Mouse (Mus musculus): ENCODE results near the gene Ptprm. TPM values are rescaled to one million over a fixed set of nuclear protein-coding genes. Genes with fewer than 3 reads are reported as not detected.

Gene Ptprm
- polyA plus RNA-seq, 1 experiment from 2014 or later: 5.7 TPM

GRCm38 (mm10) chr17:67343006-67343405 is 11.3 kb downstream of the Ptprm start:
- 90% methylated on average over 6 of the region's 6 CpGs for WGBS
- Histone ChIP-seq H3K4me2 (no peak overlapping the region), H3K4me3 (no peak overlapping the region)

DNA sequence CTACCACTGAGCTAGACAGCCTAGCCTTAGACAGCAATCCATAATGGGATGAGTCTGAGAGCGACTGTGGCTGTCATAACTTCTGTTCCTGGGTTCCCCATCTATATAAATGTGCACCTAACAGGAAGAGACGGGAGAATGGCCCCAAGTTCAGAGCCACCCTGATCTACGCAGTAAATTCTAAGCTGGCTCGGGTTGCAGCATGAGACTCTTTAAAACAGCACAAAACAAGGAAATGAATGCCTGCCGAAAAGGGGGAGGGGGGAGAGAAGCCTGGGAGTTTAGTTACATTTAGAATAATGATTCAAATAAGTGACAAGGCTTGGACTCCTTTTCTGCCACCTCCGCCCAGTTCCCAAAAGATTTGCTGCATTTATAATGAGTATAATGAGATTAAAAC is 13.9 kb downstream of the Ptprm start:
- H3K27me3 ChIP-seq: no peaks in the 10 kb centered on the region
- 68% methylated on average over 6 of the region's 6 CpGs for WGBS
- ATAC-seq: no peak
- no peaks in the 10 kb centered on the region for H3K36me3 ChIP-seq (ENCODE audit: poor library complexity, severe bottlenecking)
- no peak overlapping the region for H3K27ac ChIP-seq
- H3K9me3 ChIP-seq (replicated peaks): no peaks in the 10 kb centered on the region
- H3K4me2 ChIP-seq: no peak overlapping the region
- no peak overlapping the region for H3K4me3 ChIP-seq
- no peak overlapping the region for H3K9ac ChIP-seq
- H3K4me1 ChIP-seq: no peaks in the 10 kb centered on the region

More at GRCm38 (mm10) chr17:67343006-67343405, 11.3 kb downstream of the Ptprm start:
- Histone ChIP-seq H3K9me3 (replicated peaks) (no peaks in the 10 kb centered on the region), H3K27ac (no peak overlapping the region), H3K27me3 (no peaks in the 10 kb centered on the region), H3K9ac (no peak overlapping the region), H3K4me1 (no peaks in the 10 kb centered on the region), H3K36me3 (ENCODE audit: poor library complexity, severe bottlenecking) (no peaks in the 10 kb centered on the region)
- ATAC-seq: no peak

- Histone ChIP-seq H3K27ac (no peak overlapping the region), H3K9me3 (replicated peaks) (no peaks in the 10 kb centered on the region), H3K27me3 (no peaks in the 10 kb centered on the region), H3K36me3 (ENCODE audit: poor library complexity, severe bottlenecking) (no peaks in the 10 kb centered on the region), H3K4me2 (no peak overlapping the region), H3K4me1 (no peaks in the 10 kb centered on the region), H3K4me3 (no peak overlapping the region), H3K9ac (no peak overlapping the region)
- no peak for ATAC-seq
- 90% methylated on average over 5 of the region's 5 CpGs for WGBS
Measured at GRCm38 (mm10) chr17:67339569-67339968, 14.7 kb downstream of the Ptprm start.

- H3K4me3 ChIP-seq: no peak overlapping the region
- no peaks in the 10 kb centered on the region for H3K36me3 ChIP-seq (ENCODE audit: poor library complexity, severe bottlenecking)
- H3K4me2 ChIP-seq: no peak overlapping the region
- no peaks in the 10 kb centered on the region for H3K27me3 ChIP-seq
- no peak overlapping the region for H3K9ac ChIP-seq
- H3K27ac ChIP-seq: no peak overlapping the region
- WGBS: 89% methylated on average over 3 of the region's 3 CpGs
- no peaks in the 10 kb centered on the region for H3K4me1 ChIP-seq
- no peak for ATAC-seq
- no peaks in the 10 kb centered on the region for H3K9me3 ChIP-seq (replicated peaks)
Measured at GRCm38 (mm10) chr17:67334310-67334709, 19.9 kb downstream of the Ptprm start.

- 82% methylated on average over 4 of the region's 4 CpGs for WGBS
- no peak overlapping the region for H3K4me3 ChIP-seq
- H3K4me1 ChIP-seq: peaks cover 1% of the 10 kb centered on the region
- no peak overlapping the region for H3K27ac ChIP-seq
- no peak overlapping the region for H3K9ac ChIP-seq
- no peaks in the 10 kb centered on the region for H3K9me3 ChIP-seq (replicated peaks)
- no peak for ATAC-seq
- no peak overlapping the region for H3K4me2 ChIP-seq
- H3K36me3 ChIP-seq (ENCODE audit: poor library complexity, severe bottlenecking): no peaks in the 10 kb centered on the region
- H3K27me3 ChIP-seq: 0 out of 2 replicates have a peak, but pooled peaks cover 2% of the 10 kb centered on the region
Measured at GRCm38 (mm10) chr17:67329435-67329834, 24.8 kb downstream of the Ptprm start.

DNA sequence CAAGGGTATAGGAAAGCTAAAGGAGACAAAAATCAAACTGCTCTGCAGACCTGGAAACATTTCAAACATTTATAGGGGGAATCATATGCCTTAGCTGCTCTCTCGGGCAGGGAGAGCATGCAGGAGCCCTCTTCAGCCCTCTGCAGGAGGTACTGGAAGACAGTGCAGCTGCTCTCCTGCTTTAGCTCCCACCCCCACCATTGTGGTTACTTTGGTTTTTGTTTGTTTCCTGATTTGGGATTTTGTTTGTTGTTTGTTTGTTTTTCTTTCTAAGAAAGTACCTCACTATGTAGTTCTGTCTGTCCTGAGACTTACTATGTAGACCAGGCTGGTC is 29.8 kb downstream of the Ptprm start:
- Histone ChIP-seq H3K9ac (no peak overlapping the region), H3K9me3 (replicated peaks) (no peaks in the 10 kb centered on the region), H3K27me3 (0 out of 2 replicates have a peak, but pooled peaks cover 2% of the 10 kb centered on the region), H3K4me3 (no peak overlapping the region), H3K4me2 (no peak overlapping the region; the same call in 1 of the 2 replicates), H3K27ac (0 out of 2 replicates have a peak overlapping the region, but pooled peaks have one; percentile 19), H3K36me3 (ENCODE audit: poor library complexity, severe bottlenecking) (no peaks in the 10 kb centered on the region), H3K4me1 (peaks cover 18% of the 10 kb centered on the region)
- peak; percentile 42; the same call in 1 of the 2 replicates for ATAC-seq
- 21% methylated on average over 1 of the region's 1 CpGs for WGBS

DNA sequence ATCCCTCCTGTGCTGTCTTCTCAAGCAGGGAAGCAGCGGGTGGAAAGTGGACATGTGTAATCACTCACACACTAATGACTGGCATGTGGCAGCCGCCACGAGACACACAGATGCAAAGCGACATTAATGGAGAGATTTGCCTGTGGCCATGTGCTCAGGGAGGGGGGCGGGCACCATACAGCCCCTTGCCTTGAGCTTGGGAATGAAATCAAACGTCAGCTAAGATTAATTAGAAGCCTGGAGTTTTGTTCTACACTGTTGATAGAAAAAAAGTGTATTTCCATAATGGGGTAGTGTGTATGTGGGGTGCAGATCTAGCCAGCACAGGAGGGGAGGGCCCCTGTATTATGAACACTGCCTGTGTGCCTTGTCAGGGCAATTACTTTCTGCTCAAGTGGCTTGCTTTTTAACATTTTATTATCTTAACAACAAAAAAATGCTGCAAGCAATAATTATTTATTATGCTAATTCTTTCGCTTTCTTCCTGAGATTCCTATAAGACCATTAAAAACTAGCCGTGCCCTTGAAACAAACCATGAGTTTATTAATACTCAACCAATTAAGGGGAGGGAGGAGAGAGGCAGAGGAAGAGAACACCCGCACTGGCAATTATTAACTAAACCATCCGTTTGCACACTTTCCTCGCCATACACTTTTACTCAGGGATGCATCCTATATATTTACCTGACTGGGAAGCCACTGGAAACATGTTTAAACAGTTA is 30.3 kb downstream of the Ptprm start:
- H3K4me3 ChIP-seq: no peak overlapping the region
- H3K27ac ChIP-seq: 0 out of 2 replicates have a peak overlapping the region, but pooled peaks have one; percentile 19
- H3K36me3 ChIP-seq (ENCODE audit: poor library complexity, severe bottlenecking): no peaks in the 10 kb centered on the region
- 0 out of 2 replicates have a peak, but pooled peaks cover 2% of the 10 kb centered on the region for H3K27me3 ChIP-seq
- no peaks in the 10 kb centered on the region for H3K9me3 ChIP-seq (replicated peaks)
- 14% methylated on average over 11 of the region's 11 CpGs for WGBS
- peak overlapping the region; percentile 19 for H3K4me2 ChIP-seq
- peak; percentile 91 for ATAC-seq
- H3K4me1 ChIP-seq: peaks cover 18% of the 10 kb centered on the region
- H3K9ac ChIP-seq: no peak overlapping the region

GRCm38 (mm10) chr17:67314491-67315205 is 39.6 kb downstream of the Ptprm start:
- WGBS: 70% methylated on average over 4 of the region's 4 CpGs
- H3K9me3 ChIP-seq (replicated peaks): no peaks in the 10 kb centered on the region
- ATAC-seq: no peak

DNA sequence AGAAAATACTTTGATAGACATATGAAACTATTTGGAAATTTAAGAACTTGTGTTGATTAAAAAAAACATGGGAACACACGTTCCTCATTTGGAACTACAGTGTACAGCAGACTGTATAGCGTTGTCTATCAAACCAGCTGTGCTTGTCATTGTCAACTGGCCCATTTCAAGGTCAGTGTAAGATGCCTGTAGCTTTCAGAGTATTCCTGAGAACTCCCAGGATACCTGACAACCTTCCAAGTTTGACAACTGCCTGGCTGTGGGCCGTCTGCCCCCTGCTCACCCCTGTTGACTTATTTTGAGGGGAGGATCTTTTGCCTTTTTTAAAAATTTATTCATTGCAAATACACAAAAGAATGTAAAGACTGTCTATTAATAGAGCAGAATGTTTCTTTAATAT is 45.8 kb downstream of the Ptprm start:
- no peak overlapping the region for H3K4me3 ChIP-seq
- no peaks in the 10 kb centered on the region for H3K9me3 ChIP-seq (replicated peaks)
- no peak overlapping the region for H3K9ac ChIP-seq
- peaks cover 4% of the 10 kb centered on the region; the same call in 1 of the 2 replicates for H3K4me1 ChIP-seq
- ATAC-seq: no peak
- H3K27me3 ChIP-seq: 0 out of 2 replicates have a peak, but pooled peaks cover 6% of the 10 kb centered on the region
- H3K36me3 ChIP-seq (ENCODE audit: poor library complexity, severe bottlenecking): no peaks in the 10 kb centered on the region
- WGBS: 89% methylated on average over 3 of the region's 3 CpGs
- no peak overlapping the region for H3K27ac ChIP-seq
- no peak overlapping the region for H3K4me2 ChIP-seq

More at GRCm38 (mm10) chr17:67314491-67315205, 39.6 kb downstream of the Ptprm start:
- H3K27me3 ChIP-seq: no peaks in the 10 kb centered on the region
- no peaks in the 10 kb centered on the region for H3K4me1 ChIP-seq
- H3K4me3 ChIP-seq: no peak overlapping the region
- H3K9ac ChIP-seq: no peak overlapping the region
- H3K4me2 ChIP-seq: no peak overlapping the region
- H3K36me3 ChIP-seq (ENCODE audit: poor library complexity, severe bottlenecking): no peaks in the 10 kb centered on the region
- H3K27ac ChIP-seq: no peak overlapping the region

DNA sequence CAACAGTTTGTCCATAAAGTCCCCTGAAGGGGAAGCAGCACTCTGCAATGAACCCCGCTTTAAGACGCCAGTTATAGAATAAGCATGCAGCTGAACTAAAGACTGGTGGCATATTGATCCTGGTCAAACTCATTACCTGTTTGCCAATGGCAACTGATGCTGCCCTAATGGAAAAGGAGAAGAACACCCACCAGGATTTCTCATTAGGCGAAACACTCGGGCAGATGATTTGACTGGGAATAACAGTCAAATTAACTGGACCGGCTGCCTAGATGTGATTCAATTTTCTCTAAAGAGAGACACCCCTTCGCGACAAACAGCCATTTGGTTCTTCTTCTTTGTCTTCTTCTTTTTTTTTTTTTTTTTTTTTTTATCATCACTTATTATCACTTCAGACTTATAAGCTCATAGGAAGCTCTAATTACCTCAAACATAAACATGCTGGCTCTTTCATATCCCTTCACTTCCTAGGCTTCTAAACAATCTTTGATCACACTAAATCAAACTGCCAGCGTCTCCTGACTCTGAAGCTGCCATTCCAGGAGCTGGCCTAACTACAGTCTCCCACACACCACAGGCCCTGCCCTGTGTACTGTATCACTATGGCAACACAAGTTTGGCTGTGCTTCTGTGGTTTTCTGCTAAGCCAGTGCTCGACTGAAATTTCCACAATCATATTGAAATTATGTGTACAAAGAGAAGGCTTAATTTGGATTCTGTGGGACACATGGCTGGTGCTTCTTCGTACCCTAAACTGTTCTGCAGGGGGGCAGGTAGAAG is 48.0 kb downstream of the Ptprm start:
- Histone ChIP-seq H3K4me2 (no peak overlapping the region), H3K4me3 (no peak overlapping the region), H3K27ac (no peak overlapping the region), H3K9me3 (replicated peaks) (no peaks in the 10 kb centered on the region), H3K9ac (no peak overlapping the region), H3K27me3 (peaks cover 8% of the 10 kb centered on the region; the same call in 1 of the 2 replicates), H3K4me1 (peaks cover 17% of the 10 kb centered on the region), H3K36me3 (ENCODE audit: poor library complexity, severe bottlenecking) (no peaks in the 10 kb centered on the region)
- WGBS: 62% methylated on average over 10 of the region's 10 CpGs
- no peak for ATAC-seq

GRCm38 (mm10) chr17:67304831-67305230 is 49.4 kb downstream of the Ptprm start:
- peaks cover 22% of the 10 kb centered on the region for H3K27me3 ChIP-seq
- no peak overlapping the region for H3K4me3 ChIP-seq
- H3K4me2 ChIP-seq: no peak overlapping the region
- peaks cover 17% of the 10 kb centered on the region for H3K4me1 ChIP-seq
- WGBS: 63% methylated on average over 3 of the region's 3 CpGs
- ATAC-seq: no peak
- H3K9ac ChIP-seq: no peak overlapping the region
- no peak overlapping the region for H3K27ac ChIP-seq
- H3K36me3 ChIP-seq (ENCODE audit: poor library complexity, severe bottlenecking): no peaks in the 10 kb centered on the region
- no peaks in the 10 kb centered on the region for H3K9me3 ChIP-seq (replicated peaks)
